Mouse (Mus musculus): ENCODE data around the gene Rab13. TPM values are rescaled to one million over a fixed set of nuclear protein-coding genes. Genes with fewer than 3 reads are reported as not detected.

The Rab13 gene
- polyA plus RNA-seq, 1 experiment from 2014 or later, result 16.4 TPM

DNA sequence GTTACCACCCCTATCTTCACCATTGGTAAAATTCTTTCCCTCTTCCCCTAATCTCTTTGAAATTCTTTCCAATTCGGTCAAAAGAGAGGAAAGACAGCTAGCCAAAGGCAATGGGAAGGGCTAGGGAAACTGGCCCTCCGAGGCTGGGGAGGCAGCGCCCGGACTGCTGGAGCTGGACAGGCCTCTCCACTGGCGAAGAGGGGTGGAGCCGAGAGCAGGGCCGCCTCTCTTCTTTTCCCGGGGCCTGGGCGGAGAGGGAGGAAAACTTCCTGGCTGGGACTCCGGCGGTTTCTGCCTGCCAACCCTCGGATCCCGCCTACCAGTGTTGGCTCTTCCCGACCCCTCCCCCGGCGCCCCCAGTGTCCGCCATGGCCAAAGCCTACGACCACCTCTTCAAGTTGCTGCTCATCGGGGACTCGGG, 7.0 kb downstream of the Rab13 start:
- peaks cover 9% of the 10 kb centered on the region for H3K4me1 ChIP-seq (ENCODE audit: control insufficient read depth, insufficient read depth, low read length)
- no peaks in the 10 kb centered on the region; the same call in 1 of the 2 replicates for H3K36me3 ChIP-seq (ENCODE audit: control insufficient read depth, insufficient read depth, low read length)
- ATAC-seq (ENCODE audit: low FRiP score), result peak; percentile 78
- H3K9ac ChIP-seq (ENCODE audit: low read length), result peak overlapping the region; percentile 74
- no peaks in the 10 kb centered on the region for H3K27me3 ChIP-seq (ENCODE audit: control insufficient read depth, insufficient read depth, low read length)
- peak overlapping the region; percentile 36 for H3K4me3 ChIP-seq (ENCODE audit: low read depth, low read length)
- H3K9me3 ChIP-seq (ENCODE audit: control insufficient read depth, low read length), result no peaks in the 10 kb centered on the region
- 0% methylated on average over 18 of the region's 20 CpGs for WGBS
- H3K27ac ChIP-seq (ENCODE audit: low read depth, low read length), result peak overlapping the region; percentile 51
- H3K4me2 ChIP-seq, result peak overlapping the region; percentile 71
- DNase-seq (ENCODE audit: low spot score, missing footprints), result peak; percentile 95

DNA sequence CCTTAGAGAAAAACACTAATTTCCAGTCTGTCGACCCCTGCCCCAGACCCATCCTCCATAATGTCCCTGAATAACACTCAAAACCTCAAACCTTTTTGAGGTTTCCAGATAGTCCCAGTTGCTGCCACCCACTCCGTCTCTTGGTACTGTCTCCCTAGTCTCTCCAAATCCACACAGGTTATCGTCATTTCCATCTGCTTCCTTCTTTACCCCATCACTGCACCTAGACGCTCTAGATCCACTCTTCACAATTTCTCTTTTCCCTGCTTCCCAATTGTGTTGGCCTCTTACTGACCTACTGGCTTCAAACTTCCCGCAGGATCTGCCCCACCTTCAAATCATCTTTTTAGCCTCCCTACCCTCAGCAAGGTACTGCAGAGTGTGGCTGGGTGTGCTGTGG, 7.6 kb downstream of the Rab13 start:
- Histone ChIP-seq H3K9ac (ENCODE audit: low read length) (peak overlapping the region; percentile 74), H3K27ac (ENCODE audit: low read depth, low read length) (no peak overlapping the region), H3K4me2 (peak overlapping the region; percentile 71), H3K9me3 (ENCODE audit: control insufficient read depth, low read length) (no peaks in the 10 kb centered on the region), H3K4me1 (ENCODE audit: control insufficient read depth, insufficient read depth, low read length) (peaks cover 9% of the 10 kb centered on the region), H3K36me3 (ENCODE audit: control insufficient read depth, insufficient read depth, low read length) (no peaks in the 10 kb centered on the region; the same call in 1 of the 2 replicates), H3K27me3 (ENCODE audit: control insufficient read depth, insufficient read depth, low read length) (no peaks in the 10 kb centered on the region), H3K4me3 (ENCODE audit: low read depth, low read length) (peak overlapping the region; percentile 36)
- WGBS, result 25% methylated on average over 5 of the region's 5 CpGs
- peak; percentile 78 for DNase-seq (ENCODE audit: low spot score, missing footprints)
- no peak for ATAC-seq (ENCODE audit: low FRiP score)

DNA sequence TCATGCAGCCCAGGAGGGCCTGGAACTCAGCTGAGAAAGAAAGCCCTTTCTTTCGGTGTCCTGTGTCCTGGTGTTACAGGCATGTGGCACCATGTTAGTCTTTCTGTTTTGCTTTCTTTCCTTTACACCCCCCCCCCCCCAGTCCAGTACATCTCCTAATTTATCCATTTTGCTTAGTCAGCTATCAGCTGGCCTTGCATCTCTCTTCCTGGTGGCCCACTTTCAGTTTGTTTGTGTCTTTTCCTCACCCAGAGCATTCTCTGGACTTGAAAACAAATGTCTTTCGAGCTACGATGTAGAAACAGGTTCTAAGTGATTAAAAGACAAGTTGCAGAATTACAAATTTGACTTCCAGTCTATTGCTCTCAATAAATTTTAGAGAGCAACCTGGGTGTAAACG, 9.0 kb downstream of the Rab13 start:
- Histone ChIP-seq H3K4me2 (no peak overlapping the region), H3K36me3 (ENCODE audit: control insufficient read depth, insufficient read depth, low read length) (no peaks in the 10 kb centered on the region; the same call in 1 of the 2 replicates), H3K9me3 (ENCODE audit: control insufficient read depth, low read length) (no peaks in the 10 kb centered on the region), H3K27me3 (ENCODE audit: control insufficient read depth, insufficient read depth, low read length) (no peaks in the 10 kb centered on the region), H3K4me3 (ENCODE audit: low read depth, low read length) (no peak overlapping the region), H3K4me1 (ENCODE audit: control insufficient read depth, insufficient read depth, low read length) (peaks cover 9% of the 10 kb centered on the region), H3K9ac (ENCODE audit: low read length) (no peak overlapping the region), H3K27ac (ENCODE audit: low read depth, low read length) (no peak overlapping the region)
- WGBS, result 91% methylated on average over 4 of the region's 4 CpGs
- no peak for ATAC-seq (ENCODE audit: low FRiP score)
- no peak for DNase-seq (ENCODE audit: low spot score, missing footprints)

DNA sequence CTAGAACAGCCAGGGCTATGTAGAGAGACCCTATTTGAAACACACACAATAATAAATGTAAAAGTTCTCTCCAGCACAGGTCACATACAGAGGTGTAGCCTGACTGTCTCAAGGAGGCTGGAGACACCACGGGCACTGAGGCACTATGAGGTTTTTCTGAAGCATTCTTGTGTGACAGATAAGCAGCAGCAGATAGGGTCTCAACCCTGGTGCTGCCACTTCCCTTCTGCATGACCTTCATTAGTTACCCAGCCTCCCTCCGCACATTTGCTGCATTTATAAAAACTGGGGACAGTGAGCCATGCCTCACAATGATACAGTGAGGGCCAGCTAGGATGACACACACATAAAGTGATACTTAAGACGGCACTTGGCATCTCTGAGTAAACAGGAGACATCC, 9.4 kb downstream of the Rab13 start:
- no peak overlapping the region for H3K27ac ChIP-seq (ENCODE audit: low read depth, low read length)
- H3K27me3 ChIP-seq (ENCODE audit: control insufficient read depth, insufficient read depth, low read length), result no peaks in the 10 kb centered on the region
- H3K9me3 ChIP-seq (ENCODE audit: control insufficient read depth, low read length), result no peaks in the 10 kb centered on the region
- H3K4me1 ChIP-seq (ENCODE audit: control insufficient read depth, insufficient read depth, low read length), result peaks cover 9% of the 10 kb centered on the region
- ATAC-seq (ENCODE audit: low FRiP score), result no peak
- WGBS, result 87% methylated on average over 3 of the region's 3 CpGs
- no peak overlapping the region for H3K9ac ChIP-seq (ENCODE audit: low read length)
- no peak for DNase-seq (ENCODE audit: low spot score, missing footprints)
- H3K4me2 ChIP-seq, result no peak overlapping the region
- no peak overlapping the region for H3K4me3 ChIP-seq (ENCODE audit: low read depth, low read length)
- no peaks in the 10 kb centered on the region; the same call in 1 of the 2 replicates for H3K36me3 ChIP-seq (ENCODE audit: control insufficient read depth, insufficient read depth, low read length)

DNA sequence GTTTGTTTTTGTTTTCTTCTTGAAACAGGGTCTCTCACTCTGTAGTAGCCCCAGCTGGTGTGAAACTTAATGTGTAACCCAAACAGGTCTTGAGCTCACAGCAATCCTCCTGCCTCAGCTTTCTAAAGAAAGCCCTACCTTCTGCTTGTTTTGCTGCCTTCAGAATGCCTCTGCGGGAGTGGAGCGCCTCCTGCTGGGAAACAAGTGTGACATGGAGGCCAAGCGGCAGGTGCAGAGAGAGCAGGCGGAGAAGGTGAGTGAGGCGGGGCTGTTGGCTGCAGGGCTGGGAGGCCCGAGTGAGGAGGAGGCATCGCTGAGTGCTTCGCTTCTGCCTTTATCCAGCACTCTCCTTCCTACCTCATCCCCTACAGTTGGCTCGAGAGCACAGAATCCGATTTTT, 10.8 kb downstream of the Rab13 start:
- no peaks in the 10 kb centered on the region; the same call in 1 of the 2 replicates for H3K36me3 ChIP-seq (ENCODE audit: control insufficient read depth, insufficient read depth, low read length)
- no peak overlapping the region for H3K27ac ChIP-seq (ENCODE audit: low read depth, low read length)
- 83% methylated on average over 10 of the region's 10 CpGs for WGBS
- H3K27me3 ChIP-seq (ENCODE audit: control insufficient read depth, insufficient read depth, low read length), result no peaks in the 10 kb centered on the region
- H3K9me3 ChIP-seq (ENCODE audit: control insufficient read depth, low read length), result no peaks in the 10 kb centered on the region
- no peak overlapping the region for H3K4me2 ChIP-seq
- no peak overlapping the region for H3K4me3 ChIP-seq (ENCODE audit: low read depth, low read length)
- H3K4me1 ChIP-seq (ENCODE audit: control insufficient read depth, insufficient read depth, low read length), result peaks cover 9% of the 10 kb centered on the region
- no peak overlapping the region for H3K9ac ChIP-seq (ENCODE audit: low read length)
- no peak for DNase-seq (ENCODE audit: low spot score, missing footprints)
- no peak for ATAC-seq (ENCODE audit: low FRiP score)

DNA sequence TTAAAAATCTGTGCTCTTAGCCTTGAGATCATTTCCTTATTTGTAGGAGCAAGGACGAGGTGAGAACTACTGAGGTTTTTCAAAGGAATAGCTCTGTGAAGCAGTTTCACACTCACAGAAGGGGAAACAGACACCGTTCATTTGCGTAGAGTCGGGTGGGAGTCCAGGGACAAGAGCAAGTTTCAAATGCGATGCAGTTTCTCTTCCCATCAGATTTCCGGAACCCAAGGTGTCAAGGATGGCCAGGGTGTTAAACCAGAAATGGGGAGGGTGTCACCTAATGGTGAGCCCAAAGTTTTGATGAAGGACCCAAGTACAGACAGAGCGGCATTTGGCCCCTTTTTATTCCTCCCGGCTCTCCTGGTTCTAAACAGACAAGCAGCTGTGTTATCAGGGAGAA, 17.6 kb downstream of the Rab13 start:
- Histone ChIP-seq H3K4me3 (ENCODE audit: low read depth, low read length) (peak overlapping the region; percentile 83), H3K4me1 (ENCODE audit: control insufficient read depth, insufficient read depth, low read length) (peaks cover 5% of the 10 kb centered on the region; the same call in 1 of the 2 replicates), H3K9ac (ENCODE audit: low read length) (peak overlapping the region; percentile 83), H3K36me3 (ENCODE audit: control insufficient read depth, insufficient read depth, low read length) (peaks cover 3% of the 10 kb centered on the region; the same call in 1 of the 2 replicates), H3K4me2 (peak overlapping the region; percentile 83), H3K27ac (ENCODE audit: low read depth, low read length) (peak overlapping the region; percentile 45; the same call in 1 of the 2 replicates), H3K9me3 (ENCODE audit: control insufficient read depth, low read length) (no peaks in the 10 kb centered on the region), H3K27me3 (ENCODE audit: control insufficient read depth, insufficient read depth, low read length) (no peaks in the 10 kb centered on the region)
- no peak for DNase-seq (ENCODE audit: low spot score, missing footprints)
- no peak for ATAC-seq (ENCODE audit: low FRiP score)
- WGBS, result 15% methylated on average over 8 of the region's 8 CpGs

DNA sequence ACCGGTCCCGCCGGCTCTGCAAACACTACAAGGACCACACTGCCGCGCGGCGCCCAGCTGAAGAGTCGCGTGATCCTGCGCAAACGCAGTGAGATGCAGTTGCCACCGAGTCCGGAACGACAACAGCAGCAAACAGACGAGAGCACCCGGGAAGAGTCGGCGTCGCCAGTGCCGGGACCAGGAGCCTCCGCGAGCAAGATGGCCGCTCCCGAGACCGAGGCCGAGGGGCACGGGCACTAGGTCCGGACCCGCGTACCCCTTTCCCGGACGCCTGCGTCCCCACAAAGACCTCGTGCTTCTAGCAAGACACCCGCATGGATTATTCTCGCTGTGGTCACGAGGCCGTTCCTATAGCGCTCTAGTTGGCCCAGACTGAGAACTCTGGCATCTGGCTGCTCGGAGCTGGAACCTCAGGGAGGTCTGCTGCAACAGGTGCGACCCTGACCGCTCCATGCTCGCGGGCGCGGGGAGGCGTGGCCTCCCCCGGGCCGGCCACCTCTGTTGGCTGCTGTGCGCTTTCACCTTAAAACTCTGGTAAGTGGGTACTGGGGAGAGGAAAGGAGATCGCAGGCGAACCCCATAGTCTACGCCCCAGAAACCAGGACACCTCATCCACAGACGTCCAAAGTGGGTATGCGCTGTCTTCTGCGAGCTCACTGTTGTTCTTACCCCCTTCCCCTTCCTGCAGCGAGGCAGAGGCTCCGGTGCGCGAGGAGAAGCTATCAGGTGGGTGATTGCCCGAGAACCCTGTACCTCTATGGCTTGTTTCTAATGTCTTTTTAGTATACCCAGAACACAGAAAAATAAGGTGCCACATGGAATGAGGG, 18.2 kb downstream of the Rab13 start, which contains the start of gene Jtb:
Jtb (plus strand) TSS at position 91 of the 827 bp plus-strand sequence.
- peak; percentile 98 for DNase-seq (ENCODE audit: low spot score, missing footprints)
- ATAC-seq (ENCODE audit: low FRiP score), result peak; percentile 97
- Histone ChIP-seq H3K27me3 (ENCODE audit: control insufficient read depth, insufficient read depth, low read length) (no peaks in the 10 kb centered on the region), H3K4me2 (peak within 1 kb of the TSS; percentile 83), H3K9ac (ENCODE audit: low read length) (peak within 1 kb of the TSS; percentile 83), H3K4me3 (ENCODE audit: low read depth, low read length) (peak within 1 kb of the TSS; percentile 83), H3K36me3 (ENCODE audit: control insufficient read depth, insufficient read depth, low read length) (peaks cover 3% of the 10 kb centered on the region; the same call in 1 of the 2 replicates), H3K4me1 (ENCODE audit: control insufficient read depth, insufficient read depth, low read length) (peaks cover 5% of the 10 kb centered on the region; the same call in 1 of the 2 replicates), H3K27ac (ENCODE audit: low read depth, low read length) (peak within 1 kb of the TSS; percentile 45), H3K9me3 (ENCODE audit: control insufficient read depth, low read length) (no peaks in the 10 kb centered on the region)
- under 1% methylated on average over 61 of the region's 61 CpGs for WGBS

DNA sequence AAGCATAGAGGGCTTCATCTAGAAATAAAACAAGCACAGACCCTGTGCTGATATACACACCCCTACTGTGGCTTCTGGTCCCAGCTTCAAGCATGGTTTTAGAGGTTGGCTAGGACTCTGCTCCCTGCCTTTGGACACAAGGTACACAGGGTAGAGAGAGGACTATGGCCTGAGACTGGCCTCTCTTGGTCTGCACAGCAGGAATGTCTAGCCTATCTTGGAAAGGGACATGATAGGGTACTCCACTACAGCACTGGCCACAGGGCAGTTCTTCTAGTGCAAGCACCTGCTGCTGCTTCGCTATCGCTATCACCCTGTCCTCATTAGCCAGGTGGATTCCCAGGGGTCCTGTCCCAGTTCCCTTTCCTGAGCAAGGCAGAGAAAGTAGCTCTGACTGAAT, 27.8 kb downstream of the Rab13 start:
- H3K36me3 ChIP-seq (ENCODE audit: control insufficient read depth, insufficient read depth, low read length), result no peaks in the 10 kb centered on the region
- H3K27me3 ChIP-seq (ENCODE audit: control insufficient read depth, insufficient read depth, low read length), result no peaks in the 10 kb centered on the region
- no peak overlapping the region for H3K9ac ChIP-seq (ENCODE audit: low read length)
- H3K27ac ChIP-seq (ENCODE audit: low read depth, low read length), result no peak overlapping the region
- H3K4me3 ChIP-seq (ENCODE audit: low read depth, low read length), result no peak overlapping the region
- no peak overlapping the region for H3K4me2 ChIP-seq
- H3K9me3 ChIP-seq (ENCODE audit: control insufficient read depth, low read length), result no peaks in the 10 kb centered on the region
- 92% methylated on average over 2 of the region's 2 CpGs for WGBS
- DNase-seq (ENCODE audit: low spot score, missing footprints) (peak; percentile 70), ATAC-seq (ENCODE audit: low FRiP score) (no peak)
- H3K4me1 ChIP-seq (ENCODE audit: control insufficient read depth, insufficient read depth, low read length), result peaks cover 6% of the 10 kb centered on the region

DNA sequence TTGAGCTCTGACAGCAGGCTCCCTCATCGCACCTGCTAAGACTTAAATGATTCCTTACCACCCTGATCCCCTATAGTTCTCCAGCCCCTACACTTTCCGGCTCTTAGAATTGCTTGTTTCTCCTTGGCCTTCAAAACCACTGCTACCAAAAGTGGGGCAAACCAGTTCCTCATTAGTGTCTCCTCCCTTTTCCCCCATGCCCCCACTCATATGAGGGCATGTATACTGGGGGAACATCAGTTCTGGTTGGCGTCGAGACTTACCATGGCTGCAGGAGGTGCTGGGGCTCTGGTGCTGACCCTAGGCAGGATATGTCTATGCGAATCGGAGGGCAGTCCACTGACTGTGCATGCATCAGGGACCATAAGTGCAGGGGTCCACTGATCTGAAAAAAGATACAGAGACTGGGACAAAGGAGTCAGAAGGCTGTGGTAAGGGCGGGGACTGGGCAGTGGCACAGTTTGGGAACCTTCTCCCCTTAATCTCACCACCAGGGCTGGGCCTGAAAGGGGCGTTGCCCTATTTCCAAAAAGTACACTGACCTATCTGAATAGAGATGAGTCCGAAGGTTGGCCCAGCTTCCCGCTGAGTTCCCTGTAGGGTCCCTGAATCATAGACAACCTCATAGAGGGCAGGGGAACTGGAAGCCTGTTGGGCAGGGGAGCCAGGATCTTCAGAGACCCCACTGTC, 28.3 kb downstream of the Rab13 start:
- ATAC-seq (ENCODE audit: low FRiP score) (no peak), DNase-seq (ENCODE audit: low spot score, missing footprints) (no peak)
- no peak overlapping the region for H3K4me2 ChIP-seq
- H3K9me3 ChIP-seq (ENCODE audit: control insufficient read depth, low read length), result no peaks in the 10 kb centered on the region
- no peaks in the 10 kb centered on the region for H3K27me3 ChIP-seq (ENCODE audit: control insufficient read depth, insufficient read depth, low read length)
- no peak overlapping the region for H3K4me3 ChIP-seq (ENCODE audit: low read depth, low read length)
- H3K36me3 ChIP-seq (ENCODE audit: control insufficient read depth, insufficient read depth, low read length), result no peaks in the 10 kb centered on the region
- H3K27ac ChIP-seq (ENCODE audit: low read depth, low read length), result no peak overlapping the region
- H3K4me1 ChIP-seq (ENCODE audit: control insufficient read depth, insufficient read depth, low read length), result peaks cover 6% of the 10 kb centered on the region
- WGBS, result 82% methylated on average over 10 of the region's 10 CpGs
- no peak overlapping the region for H3K9ac ChIP-seq (ENCODE audit: low read length)

All from midbrain, embryonic 11.5 days (tissue).